Mouse (Mus musculus) megakaryocyte, embryonic 14.5 days (primary cell): ENCODE results near the gene Slc35e3. TPM values are rescaled to one million over a fixed set of nuclear protein-coding genes. Genes with fewer than 3 reads are reported as not detected.
"Not testable (repeated sequence)": the region's sequence is repeated elsewhere in the genome, so short reads cannot be mapped to it uniquely, and the experiment has no call there.

Source experiments
- H3K27me3 ChIP-seq: replicated peaks from 2 replicates; pipeline ENCODE3; 2012; ENCODE audit warnings: inconsistent platforms
- H3K36me3 ChIP-seq: replicated peaks from 2 replicates; pipeline ENCODE3; 2012; ENCODE audit warnings: low read length, inconsistent platforms, mixed read lengths
- H3K4me1 ChIP-seq: 2 replicates; pipeline ENCODE4 v1.6.1; 2012; ENCODE audit warnings: inconsistent platforms
- H3K4me3 ChIP-seq: replicated peaks from 2 replicates; pipeline ENCODE3; 2012; ENCODE audit warnings: moderate library complexity, mild to moderate bottlenecking, inconsistent platforms
- H3K9me3 ChIP-seq: 2 replicates; pipeline ENCODE4 v1.6.1; 2012; ENCODE audit warnings: inconsistent platforms
- FLI1 ChIP-seq: IDR thresholded peaks from 2 replicates; pipeline ENCODE4 v1.6.1; 2012; ENCODE audit warnings: low read length, inconsistent platforms, mixed read lengths
- GATA1 ChIP-seq: IDR thresholded peaks from 3 replicates; pipeline ENCODE4 v1.6.1; 2012; ENCODE audit warnings: mixed read lengths, low read length, inconsistent platforms, borderline replicate concordance
- polyA plus RNA-seq: library from polyadenylated mRNA; stranded (reverse); fragments of >175 nt; gene quantifications from 2 replicates; pipeline ENCODE4 v1.2.3, GENCODE M21; 2012; ENCODE audit warnings: low replicate concordance; ENCODE audit not compliant: insufficient read depth

Gene Slc35e3
- polyA plus RNA-seq, 1 experiment = 0.47 TPM

GRCm38 (mm10) chr10:117762281-117762830, 16.2 kb upstream of the Slc35e3 start:
- H3K36me3 ChIP-seq = peaks cover 95% of the 10 kb centered on the region
- TF ChIP-seq GATA1 = no peak
- no peak for TF ChIP-seq FLI1

GRCm38 (mm10) chr10:117761551-117761950, 15.4 kb upstream of the Slc35e3 start:
- Histone ChIP-seq H3K4me3 (no peak overlapping the region), H3K4me1 (no peaks in the 10 kb centered on the region), H3K36me3 (peaks cover 97% of the 10 kb centered on the region), H3K9me3 (no peaks in the 10 kb centered on the region), H3K27me3 (no peaks in the 10 kb centered on the region)
- no peak for TF ChIP-seq GATA1
- no peak for TF ChIP-seq FLI1

More at GRCm38 (mm10) chr10:117762281-117762830, 16.2 kb upstream of the Slc35e3 start:
- Histone ChIP-seq H3K27me3 (no peaks in the 10 kb centered on the region), H3K4me1 (no peaks in the 10 kb centered on the region), H3K9me3 (no peaks in the 10 kb centered on the region), H3K4me3 (no peak overlapping the region)

- TF ChIP-seq FLI1 (no peak), GATA1 (no peak)
- no peak overlapping the region for H3K4me3 ChIP-seq
- H3K36me3 ChIP-seq = peaks cover 97% of the 10 kb centered on the region
- no peaks in the 10 kb centered on the region for H3K27me3 ChIP-seq
- H3K9me3 ChIP-seq = no peaks in the 10 kb centered on the region
- peaks cover 2% of the 10 kb centered on the region for H3K4me1 ChIP-seq
Measured at GRCm38 (mm10) chr10:117760831-117761335, 14.7 kb upstream of the Slc35e3 start.

GRCm38 (mm10) chr10:117759844-117760630, 13.9 kb upstream of the Slc35e3 start:
- Histone ChIP-seq H3K4me3 (no peak overlapping the region), H3K36me3 (peaks cover 97% of the 10 kb centered on the region), H3K9me3 (no peaks in the 10 kb centered on the region), H3K27me3 (no peaks in the 10 kb centered on the region), H3K4me1 (peaks cover 11% of the 10 kb centered on the region)
- TF ChIP-seq FLI1 (no peak), GATA1 (no peak)

- TF ChIP-seq GATA1 (no peak), FLI1 (no peak)
- H3K4me3 ChIP-seq = no peak overlapping the region
- no peaks in the 10 kb centered on the region for H3K9me3 ChIP-seq
- H3K36me3 ChIP-seq = peaks cover 97% of the 10 kb centered on the region
- H3K27me3 ChIP-seq = no peaks in the 10 kb centered on the region
- peaks cover 16% of the 10 kb centered on the region for H3K4me1 ChIP-seq
Measured at GRCm38 (mm10) chr10:117758749-117759727, 12.9 kb upstream of the Slc35e3 start.

GRCm38 (mm10) chr10:117758344-117758743, 12.2 kb upstream of the Slc35e3 start:
- not testable (repeated sequence) for H3K4me3 ChIP-seq, H3K27me3 ChIP-seq, H3K9me3 ChIP-seq
- peaks cover 16% of the 10 kb centered on the region for H3K4me1 ChIP-seq
- H3K36me3 ChIP-seq = peaks cover 94% of the 10 kb centered on the region

- H3K9me3 ChIP-seq = no peaks in the 10 kb centered on the region
- TF ChIP-seq FLI1 (no peak), GATA1 (no peak)
- peaks cover 16% of the 10 kb centered on the region for H3K4me1 ChIP-seq
- no peaks in the 10 kb centered on the region for H3K27me3 ChIP-seq
- H3K36me3 ChIP-seq = peaks cover 95% of the 10 kb centered on the region
- no peak overlapping the region for H3K4me3 ChIP-seq
Measured at GRCm38 (mm10) chr10:117757796-117758342, 11.7 kb upstream of the Slc35e3 start.

- TF ChIP-seq GATA1 (no peak), FLI1 (no peak)
- H3K36me3 ChIP-seq = peaks cover 95% of the 10 kb centered on the region
- no peaks in the 10 kb centered on the region for H3K27me3 ChIP-seq
Measured at GRCm38 (mm10) chr10:117757259-117757658, 11.1 kb upstream of the Slc35e3 start.

GRCm38 (mm10) chr10:117756784-117757183, 10.6 kb upstream of the Slc35e3 start:
- Histone ChIP-seq H3K9me3 (no peaks in the 10 kb centered on the region), H3K4me3 (no peak overlapping the region), H3K27me3 (no peaks in the 10 kb centered on the region), H3K4me1 (peaks cover 16% of the 10 kb centered on the region), H3K36me3 (peaks cover 95% of the 10 kb centered on the region)
- TF ChIP-seq GATA1 = no peak
- TF ChIP-seq FLI1 = no peak

More at GRCm38 (mm10) chr10:117757259-117757658, 11.1 kb upstream of the Slc35e3 start:
- Histone ChIP-seq H3K4me3 (no peak overlapping the region), H3K9me3 (no peaks in the 10 kb centered on the region), H3K4me1 (peaks cover 16% of the 10 kb centered on the region)
